Mouse (Mus musculus) layer of hippocampus, adult 8-10 months (tissue): ENCODE measurements around the gene Surf2. TPM values are rescaled to one million over a fixed set of nuclear protein-coding genes. Genes with fewer than 3 reads are reported as not detected.
A peak's percentile ranks its signal among the peaks of the same experiment; 100 is the strongest.
"Not testable (repeated sequence)": the region's sequence is repeated elsewhere in the genome, so short reads cannot be mapped to it uniquely, and the experiment has no call there.

Source experiments
- DNase-seq, 2 experiments: peaks; one replicate each; pipeline ENCODE4 v3.0.0; 2022; ENCODE audit warnings: low spot score in 2 of 2
- total RNA-seq, 4 experiments: library from RNA; stranded (reverse); gene quantifications; 2 replicates each; pipeline ENCODE4 v1.2.4; 2022

Gene Surf2
- 10 to 100 TPM; 36.2 to 42.4 (median 37.7) TPM for total RNA-seq

- peak; percentile 86 to 87 for DNase-seq
These were observed at the start of gene Surf2, which contains the start of gene Surf1 for GRCm38 (mm10) chr2:26915927-26916728. TSS of gene Surf2 (plus strand) at chr2:26916367. TSS of gene Surf1 (minus strand) at chr2:26916530.

- DNase-seq: no peak
These were observed 45.5 kb upstream of the Surf2 start for GRCm38 (mm10) chr2:26870666-26871065.

GRCm38 (mm10) chr2:26878571-26878970 lies 37.6 kb upstream of the Surf2 start:
- DNase-seq: no peak

- DNase-seq: not testable (repeated sequence)
These were observed 30.6 kb upstream of the Surf2 start for GRCm38 (mm10) chr2:26885541-26885940.

- not testable (repeated sequence) for DNase-seq
These were observed 30.0 kb upstream of the Surf2 start for GRCm38 (mm10) chr2:26886170-26886569.

- no peak for DNase-seq
These were observed 20.3 kb upstream of the Surf2 start for GRCm38 (mm10) chr2:26895898-26896297.

GRCm38 (mm10) chr2:26900731-26901130 lies 15.4 kb upstream of the Surf2 start:
- DNase-seq: no peak

GRCm38 (mm10) chr2:26901834-26902400 lies 14.2 kb upstream of the Surf2 start:
- no peak for DNase-seq

GRCm38 (mm10) chr2:26902467-26903220 lies 13.5 kb upstream of the Surf2 start, which contains the start of gene Surf6:
TSS of gene Surf6 (minus strand) at chr2:26902879.
- DNase-seq: peak; percentile 95 to 96

- no peak for DNase-seq
These were observed 12.9 kb upstream of the Surf2 start for GRCm38 (mm10) chr2:26903311-26903710.

- no peak for DNase-seq
These were observed 10.2 kb upstream of the Surf2 start for GRCm38 (mm10) chr2:26905936-26906335.

GRCm38 (mm10) chr2:26906431-26906830 lies 9.7 kb upstream of the Surf2 start:
- no peak for DNase-seq

- no peak for DNase-seq
These were observed 9.1 kb upstream of the Surf2 start for GRCm38 (mm10) chr2:26907109-26907508.

- no peak for DNase-seq
These were observed 7.3 kb upstream of the Surf2 start for GRCm38 (mm10) chr2:26908710-26909386.

GRCm38 (mm10) chr2:26909387-26909784 lies 6.8 kb upstream of the Surf2 start:
- no peak for DNase-seq

GRCm38 (mm10) chr2:26910124-26910993 lies 5.8 kb upstream of the Surf2 start, which contains the start of the genes Med22 and Rpl7a:
TSS of gene Med22 (minus strand) at chr2:26910677.
TSS of gene Rpl7a (plus strand) at chr2:26910764.
- DNase-seq: peak; percentile 98 to 100

- DNase-seq: peak in 1 of 2 experiments; percentile 60
These were observed 5.0 kb upstream of the Surf2 start for GRCm38 (mm10) chr2:26910994-26911765.

GRCm38 (mm10) chr2:26912253-26912770 lies 3.9 kb upstream of the Surf2 start:
- DNase-seq: no peak
